Mouse (Mus musculus): ENCODE results near the gene Kazn. TPM values are rescaled to one million over a fixed set of nuclear protein-coding genes. Genes with fewer than 3 reads are reported as not detected.

Kazn gene
- polyA plus RNA-seq, 1 experiment from 2014 or later, result 18.3 TPM

DNA sequence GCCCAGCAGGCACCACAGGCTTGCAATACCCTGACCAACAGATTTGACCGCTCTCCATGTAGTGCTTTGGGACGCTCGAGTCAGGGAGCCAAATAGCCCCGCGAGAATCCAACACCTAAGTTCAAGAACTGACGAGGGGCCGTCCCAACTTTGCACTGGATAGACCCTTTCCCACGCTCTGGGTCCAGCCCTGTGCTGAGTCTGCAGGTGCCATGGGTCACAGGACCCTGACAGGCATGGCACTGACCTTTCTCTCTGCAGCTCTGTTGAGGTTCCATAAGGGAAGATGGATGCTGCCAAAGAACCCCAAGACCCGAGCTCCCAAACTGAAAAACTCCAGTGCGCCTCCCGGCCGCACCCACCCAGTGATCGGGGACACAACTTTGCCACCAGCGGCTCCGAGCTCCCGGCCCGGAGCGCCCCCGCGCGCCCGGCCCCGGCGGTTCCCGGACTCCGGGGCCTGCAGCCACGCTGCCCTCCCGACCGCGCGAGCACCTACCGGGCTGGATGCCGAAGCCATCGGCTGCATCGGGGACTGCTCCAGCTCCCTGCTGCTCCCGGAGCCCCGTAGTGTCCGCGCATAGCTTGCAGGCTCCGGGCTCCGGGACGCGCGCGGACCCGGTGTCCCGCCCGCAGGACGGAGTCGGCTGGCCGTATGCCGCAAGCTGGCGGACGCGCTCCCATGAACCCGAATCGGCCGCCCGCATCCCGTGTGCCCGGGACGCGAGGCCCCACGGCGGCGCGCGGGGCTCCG, 538 bp downstream of the Kazn start:
- Histone ChIP-seq H3K27ac (peak overlapping the region; percentile 40; the same call in 1 of the 2 replicates), H3K9ac (peak overlapping the region; percentile 77), H3K36me3 (ENCODE audit: poor library complexity, severe bottlenecking) (no peaks in the 10 kb centered on the region), H3K27me3 (peaks cover 8% of the 10 kb centered on the region), H3K4me2 (peak overlapping the region; percentile 95), H3K4me3 (peak overlapping the region; percentile 62), H3K9me3 (replicated peaks) (no peaks in the 10 kb centered on the region), H3K4me1 (peaks cover 29% of the 10 kb centered on the region)
- WGBS, result under 1% methylated on average over 69 of the region's 69 CpGs
- peak; percentile 59 for ATAC-seq

DNA sequence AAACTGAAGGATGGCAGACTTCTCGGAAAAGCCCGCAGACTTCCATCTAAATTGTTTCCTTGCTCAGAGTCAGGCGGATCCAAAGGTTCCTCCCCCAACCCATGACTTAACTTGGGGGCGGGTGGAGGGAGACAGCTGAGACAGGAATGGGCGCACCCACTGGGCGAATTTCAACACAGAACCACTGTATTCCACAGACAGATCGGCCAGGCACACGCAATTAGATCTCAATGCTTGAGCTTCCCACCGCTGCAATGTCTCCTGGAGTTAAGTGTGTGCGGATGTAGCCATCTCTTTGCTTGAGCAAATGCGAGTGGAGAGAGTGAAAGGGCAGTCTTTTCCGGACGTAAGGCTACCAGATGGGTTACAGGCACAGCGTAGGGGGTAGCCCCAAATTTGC, 1.2 kb downstream of the Kazn start:
- no peak for ATAC-seq
- Histone ChIP-seq H3K36me3 (ENCODE audit: poor library complexity, severe bottlenecking) (no peaks in the 10 kb centered on the region), H3K9me3 (replicated peaks) (no peaks in the 10 kb centered on the region), H3K27ac (no peak overlapping the region), H3K27me3 (peaks cover 8% of the 10 kb centered on the region), H3K9ac (peak overlapping the region; percentile 77), H3K4me1 (peaks cover 29% of the 10 kb centered on the region), H3K4me2 (peak overlapping the region; percentile 95), H3K4me3 (peak overlapping the region; percentile 62)
- 30% methylated on average over 14 of the region's 14 CpGs for WGBS

DNA sequence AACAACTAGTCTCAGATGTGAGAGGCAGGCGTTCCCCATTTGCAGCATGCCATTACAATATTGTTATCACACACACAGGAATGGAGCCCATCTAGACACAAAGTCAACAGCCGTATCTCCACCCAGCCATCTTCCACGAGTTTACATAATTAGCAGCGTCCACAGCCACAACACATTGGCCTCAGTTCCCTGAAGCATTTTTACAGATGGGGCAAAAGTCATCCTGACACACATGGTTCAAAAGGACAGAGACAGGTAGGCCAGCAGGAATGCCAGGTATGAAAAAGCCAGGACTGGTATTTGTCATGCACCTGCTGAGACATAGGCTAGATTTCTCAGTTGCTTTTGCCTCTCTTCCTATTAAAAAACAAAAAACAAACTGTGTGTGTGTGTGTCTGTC, 2.5 kb downstream of the Kazn start:
- Histone ChIP-seq H3K27me3 (peaks cover 8% of the 10 kb centered on the region), H3K4me2 (no peak overlapping the region), H3K4me1 (peaks cover 29% of the 10 kb centered on the region), H3K4me3 (no peak overlapping the region), H3K27ac (no peak overlapping the region), H3K36me3 (ENCODE audit: poor library complexity, severe bottlenecking) (no peaks in the 10 kb centered on the region), H3K9me3 (replicated peaks) (no peaks in the 10 kb centered on the region), H3K9ac (no peak overlapping the region)
- 85% methylated on average over 4 of the region's 4 CpGs for WGBS
- ATAC-seq, result no peak

DNA sequence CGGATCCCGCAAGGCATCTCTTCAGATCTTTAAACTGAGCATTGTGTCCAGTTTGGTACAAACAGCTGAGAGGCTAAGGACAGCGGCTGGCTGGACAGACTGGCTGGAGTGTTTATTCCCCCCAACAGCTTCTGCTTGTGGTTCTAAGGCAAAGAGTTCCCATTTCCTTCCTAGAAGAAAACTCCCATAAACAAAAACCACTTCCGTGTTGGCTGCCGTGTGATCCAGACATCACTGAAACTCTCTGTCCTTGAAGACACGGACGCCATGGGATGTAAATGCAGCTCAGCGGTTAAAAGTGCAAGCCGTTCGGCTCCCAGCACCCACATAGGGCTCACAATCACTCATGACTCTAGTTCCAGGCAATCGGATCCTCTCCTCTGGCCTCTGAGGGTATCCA, 3.8 kb downstream of the Kazn start:
- Histone ChIP-seq H3K9me3 (replicated peaks) (no peaks in the 10 kb centered on the region), H3K27me3 (peaks cover 8% of the 10 kb centered on the region), H3K9ac (no peak overlapping the region), H3K4me1 (peaks cover 29% of the 10 kb centered on the region), H3K27ac (no peak overlapping the region), H3K4me2 (no peak overlapping the region), H3K36me3 (ENCODE audit: poor library complexity, severe bottlenecking) (no peaks in the 10 kb centered on the region), H3K4me3 (no peak overlapping the region)
- no peak for ATAC-seq
- WGBS, result 80% methylated on average over 11 of the region's 11 CpGs

DNA sequence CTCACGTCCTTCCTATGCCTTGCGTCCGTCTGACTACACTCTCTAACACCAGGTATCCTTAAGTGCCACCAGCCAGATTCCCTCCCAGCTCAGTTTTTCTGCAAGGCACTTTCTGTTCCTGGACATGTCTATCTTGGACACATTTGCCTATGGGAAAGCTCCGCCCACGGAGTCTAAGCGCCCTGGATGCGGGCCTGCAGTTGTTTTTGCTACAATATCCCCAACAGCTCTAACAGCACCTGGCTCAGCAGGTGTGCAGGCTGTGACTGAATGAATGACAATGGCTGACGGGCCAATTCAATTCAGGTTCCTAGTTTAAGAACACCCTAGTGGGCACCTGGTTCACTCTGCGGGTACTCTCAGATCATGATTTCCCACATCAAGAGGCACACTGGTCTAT, 4.4 kb downstream of the Kazn start:
- H3K9me3 ChIP-seq (replicated peaks), result no peaks in the 10 kb centered on the region
- H3K9ac ChIP-seq, result no peak overlapping the region
- H3K27ac ChIP-seq, result no peak overlapping the region
- H3K36me3 ChIP-seq (ENCODE audit: poor library complexity, severe bottlenecking), result no peaks in the 10 kb centered on the region
- ATAC-seq, result no peak
- H3K4me3 ChIP-seq, result no peak overlapping the region
- H3K4me2 ChIP-seq, result no peak overlapping the region
- peaks cover 8% of the 10 kb centered on the region for H3K27me3 ChIP-seq
- WGBS, result 62% methylated on average over 9 of the region's 9 CpGs
- H3K4me1 ChIP-seq, result peaks cover 23% of the 10 kb centered on the region

DNA sequence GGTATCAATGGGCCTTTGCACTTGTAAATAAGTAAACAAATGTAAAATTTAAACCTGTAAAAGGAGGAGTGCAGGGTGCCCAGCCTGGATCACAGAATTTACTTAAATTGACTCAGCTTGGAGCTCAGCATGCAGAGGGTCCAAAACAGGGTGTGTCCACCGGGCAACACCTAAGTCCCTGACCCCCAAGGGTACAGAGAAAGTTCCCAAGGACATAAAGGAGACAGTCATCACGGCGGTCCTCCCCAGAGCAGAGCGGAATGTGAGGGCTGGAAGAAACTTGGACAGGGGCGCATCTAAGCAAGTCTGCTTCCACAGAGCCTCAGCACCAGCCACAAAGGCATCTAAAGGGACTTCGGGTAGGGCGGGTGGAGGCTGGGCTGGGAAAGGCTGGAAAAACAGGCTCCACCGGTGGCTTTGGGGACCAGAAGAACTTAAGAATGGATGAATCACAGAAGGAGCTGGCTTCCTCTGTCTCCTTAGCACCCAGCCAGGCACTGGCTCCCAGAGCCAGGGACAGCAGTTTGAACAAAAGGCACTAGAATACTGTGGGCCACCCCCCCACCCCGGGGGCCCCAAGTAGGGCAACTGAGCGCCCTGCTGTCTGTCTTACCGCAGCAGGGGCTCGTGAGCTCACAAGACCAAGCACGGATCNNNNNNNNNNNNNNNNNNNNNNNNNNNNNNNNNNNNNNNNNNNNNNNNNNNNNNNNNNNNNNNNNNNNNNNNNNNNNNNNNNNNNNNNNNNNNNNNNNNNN, 10.2 kb downstream of the Kazn start:
- no peak for ATAC-seq
- Histone ChIP-seq H3K4me3 (no peak overlapping the region), H3K4me1 (peaks cover 13% of the 10 kb centered on the region), H3K9ac (no peak overlapping the region), H3K4me2 (no peak overlapping the region), H3K9me3 (replicated peaks) (no peaks in the 10 kb centered on the region), H3K27ac (no peak overlapping the region), H3K27me3 (no peaks in the 10 kb centered on the region), H3K36me3 (ENCODE audit: poor library complexity, severe bottlenecking) (no peaks in the 10 kb centered on the region)
- 37% methylated on average over 13 of the region's 13 CpGs for WGBS

DNA sequence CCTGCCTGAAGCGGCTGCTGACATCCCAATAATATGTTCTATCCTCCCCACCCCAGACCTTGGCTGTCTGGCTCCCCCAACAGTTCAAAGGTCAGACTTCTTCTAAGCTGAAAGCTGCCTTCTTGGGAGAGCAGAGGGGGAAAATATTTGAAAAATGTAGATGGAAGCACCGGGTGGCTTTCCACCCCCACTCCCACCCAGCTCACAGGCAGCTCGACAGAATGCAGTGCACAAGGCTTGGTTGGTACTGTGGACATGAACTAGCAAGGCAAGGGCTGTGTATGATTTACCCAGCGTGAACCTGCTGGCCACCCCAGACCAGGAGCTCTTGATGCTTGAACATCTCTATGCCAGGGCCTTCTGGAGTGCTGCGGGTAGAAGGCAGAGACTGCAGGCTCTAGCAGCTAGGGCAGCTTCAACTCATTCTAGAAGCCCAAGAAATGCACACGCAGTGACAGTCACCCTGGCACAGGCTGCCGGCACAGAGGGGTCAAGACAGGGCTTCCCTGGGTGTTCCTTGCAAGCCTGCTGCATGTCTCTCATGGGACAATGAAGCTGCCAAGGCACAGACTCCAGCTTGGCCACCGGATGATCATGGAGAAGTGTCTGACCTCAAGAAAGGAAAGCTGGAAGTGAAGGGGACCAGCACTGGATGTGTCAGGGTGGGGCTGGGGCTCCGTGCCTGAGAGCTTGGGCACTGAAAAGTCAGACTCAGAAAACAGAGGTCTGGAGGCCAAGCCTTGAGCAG, 15.1 kb downstream of the Kazn start:
- no peak overlapping the region for H3K4me3 ChIP-seq
- H3K27me3 ChIP-seq, result no peaks in the 10 kb centered on the region
- H3K4me2 ChIP-seq, result no peak overlapping the region
- peaks cover 27% of the 10 kb centered on the region for H3K4me1 ChIP-seq
- 82% methylated on average over 9 of the region's 9 CpGs for WGBS
- no peak overlapping the region for H3K9ac ChIP-seq
- no peaks in the 10 kb centered on the region for H3K36me3 ChIP-seq (ENCODE audit: poor library complexity, severe bottlenecking)
- no peak overlapping the region for H3K27ac ChIP-seq
- no peak for ATAC-seq
- no peaks in the 10 kb centered on the region for H3K9me3 ChIP-seq (replicated peaks)

DNA sequence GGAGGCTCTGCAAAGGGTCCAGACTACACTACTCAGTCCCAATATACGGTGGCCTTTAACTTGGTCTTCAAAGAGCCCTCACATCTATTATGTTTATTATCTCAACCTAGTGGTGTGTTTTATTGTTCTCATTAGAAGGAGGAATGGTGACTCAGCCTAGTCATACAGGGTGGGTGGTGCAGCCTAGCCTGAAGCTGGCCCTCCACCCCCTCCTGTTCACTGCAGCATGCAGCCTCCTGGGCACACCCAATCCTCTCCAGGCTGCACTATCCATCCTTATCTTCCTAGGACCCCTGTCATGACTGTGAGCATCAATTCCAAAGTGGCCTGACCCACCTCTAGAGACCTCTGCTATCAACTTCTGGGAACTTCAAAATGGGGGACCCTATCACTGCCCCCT, 16.8 kb downstream of the Kazn start:
- Histone ChIP-seq H3K36me3 (ENCODE audit: poor library complexity, severe bottlenecking) (no peaks in the 10 kb centered on the region), H3K4me1 (peaks cover 25% of the 10 kb centered on the region), H3K9ac (no peak overlapping the region), H3K27ac (no peak overlapping the region), H3K9me3 (replicated peaks) (no peaks in the 10 kb centered on the region), H3K27me3 (no peaks in the 10 kb centered on the region), H3K4me3 (no peak overlapping the region), H3K4me2 (no peak overlapping the region)
- WGBS, result 52% methylated on average over 1 of the region's 1 CpGs
- no peak for ATAC-seq

DNA sequence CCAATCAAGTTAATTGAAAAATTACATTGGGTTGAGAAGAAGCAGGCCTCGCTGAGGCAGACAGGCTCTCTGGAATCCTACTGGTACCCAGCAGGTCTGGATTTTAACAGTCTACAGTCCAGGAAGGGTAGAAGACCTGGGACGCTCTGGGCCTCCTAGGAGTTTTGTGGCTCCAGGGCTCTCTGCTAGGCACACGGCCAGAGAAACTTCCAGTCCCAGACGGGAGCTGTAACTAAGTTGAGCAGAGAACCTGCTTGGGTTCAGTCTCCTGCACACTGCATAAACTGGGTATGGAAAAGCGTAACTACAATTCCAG, 17.5 kb downstream of the Kazn start:
- no peak overlapping the region for H3K9ac ChIP-seq
- no peak overlapping the region for H3K4me2 ChIP-seq
- H3K4me1 ChIP-seq, result peaks cover 25% of the 10 kb centered on the region
- H3K4me3 ChIP-seq, result no peak overlapping the region
- no peaks in the 10 kb centered on the region for H3K36me3 ChIP-seq (ENCODE audit: poor library complexity, severe bottlenecking)
- no peak for ATAC-seq
- WGBS, result 53% methylated on average over 5 of the region's 5 CpGs
- H3K9me3 ChIP-seq (replicated peaks), result no peaks in the 10 kb centered on the region
- H3K27ac ChIP-seq, result no peak overlapping the region
- no peaks in the 10 kb centered on the region for H3K27me3 ChIP-seq

DNA sequence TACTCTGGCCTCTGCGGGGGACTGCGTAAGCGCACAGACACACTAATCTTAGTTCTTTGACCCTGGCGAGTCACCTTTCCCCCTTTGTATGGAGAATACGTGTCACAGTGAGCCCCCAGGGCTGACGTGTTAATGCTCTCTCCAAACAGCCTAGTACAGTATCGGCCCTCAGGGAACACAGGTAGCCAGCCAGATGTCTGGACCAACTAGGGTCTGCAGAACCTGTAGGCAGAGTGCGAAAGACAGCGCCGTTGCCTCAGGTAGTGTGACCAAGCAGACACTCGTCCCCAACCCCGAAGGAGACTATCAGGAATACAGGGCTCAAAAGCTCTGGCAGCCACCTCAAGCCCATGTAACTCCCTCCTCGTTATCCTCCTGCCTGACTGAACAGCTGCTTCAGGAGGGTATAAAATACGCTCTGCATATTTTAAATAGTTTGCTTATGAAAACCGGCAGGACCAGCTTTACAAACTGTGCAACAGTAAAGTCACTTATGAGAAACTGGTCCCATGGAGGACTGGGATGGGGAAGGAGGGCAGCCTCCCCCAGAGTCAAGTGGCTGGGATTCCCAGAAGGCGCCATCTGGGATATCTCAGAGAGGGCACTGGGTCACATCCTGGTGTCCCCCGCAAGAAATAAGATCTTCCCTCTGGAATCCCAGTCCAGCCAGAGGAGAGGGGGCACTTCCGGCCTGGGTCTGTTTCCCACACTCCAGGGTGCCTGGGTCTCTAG, 18.0 kb downstream of the Kazn start:
- no peak overlapping the region for H3K27ac ChIP-seq
- H3K36me3 ChIP-seq (ENCODE audit: poor library complexity, severe bottlenecking), result no peaks in the 10 kb centered on the region
- H3K4me1 ChIP-seq, result peaks cover 25% of the 10 kb centered on the region
- H3K4me2 ChIP-seq, result no peak overlapping the region
- ATAC-seq, result no peak
- H3K9me3 ChIP-seq (replicated peaks), result no peaks in the 10 kb centered on the region
- no peak overlapping the region for H3K4me3 ChIP-seq
- 68% methylated on average over 18 of the region's 18 CpGs for WGBS
- no peaks in the 10 kb centered on the region for H3K27me3 ChIP-seq
- H3K9ac ChIP-seq, result no peak overlapping the region

DNA sequence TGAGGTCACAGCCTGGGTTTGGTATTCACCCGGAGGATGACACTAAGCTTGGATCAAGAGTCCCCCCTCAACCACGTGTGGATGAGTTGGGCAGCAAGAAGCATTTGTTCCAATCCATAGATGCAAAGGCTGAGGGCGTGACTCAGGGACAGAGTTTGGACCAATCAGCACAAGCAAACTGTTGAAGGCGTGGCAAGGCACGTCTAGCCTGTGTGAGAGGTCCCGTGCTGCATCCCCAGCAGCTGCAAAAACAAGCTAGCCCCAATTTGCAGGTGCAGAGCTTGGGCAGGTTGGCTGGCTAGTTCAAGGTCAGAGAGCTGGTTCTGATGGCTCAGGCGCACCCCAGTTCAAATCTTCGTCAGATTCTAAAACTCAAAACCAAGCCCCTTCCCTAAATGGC, 20.2 kb downstream of the Kazn start:
- Histone ChIP-seq H3K4me1 (peaks cover 26% of the 10 kb centered on the region), H3K4me3 (no peak overlapping the region), H3K9ac (no peak overlapping the region), H3K4me2 (no peak overlapping the region), H3K36me3 (ENCODE audit: poor library complexity, severe bottlenecking) (no peaks in the 10 kb centered on the region), H3K27ac (no peak overlapping the region), H3K9me3 (replicated peaks) (no peaks in the 10 kb centered on the region), H3K27me3 (no peaks in the 10 kb centered on the region)
- ATAC-seq, result no peak
- WGBS, result 65% methylated on average over 8 of the region's 8 CpGs

DNA sequence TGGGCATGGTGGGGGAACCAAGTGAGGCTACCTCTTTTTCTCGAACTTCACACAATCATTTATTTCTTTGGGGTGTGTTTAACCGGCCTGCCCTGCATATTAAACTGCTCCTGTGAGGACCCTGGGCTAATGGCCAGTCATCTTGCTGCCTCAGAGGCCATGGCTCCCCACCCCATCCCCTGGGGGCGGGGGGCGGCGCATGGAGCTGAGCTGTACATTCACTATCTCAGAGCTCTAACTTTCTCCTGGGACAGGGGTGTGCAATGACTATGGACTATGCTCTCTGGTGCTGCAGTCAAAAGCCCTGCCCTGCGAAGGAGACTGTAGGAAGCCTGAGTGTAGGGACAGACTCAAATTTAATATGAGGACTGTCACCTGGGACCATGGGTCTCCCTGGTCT, 22.2 kb downstream of the Kazn start:
- Histone ChIP-seq H3K4me3 (no peak overlapping the region), H3K9ac (no peak overlapping the region), H3K27me3 (no peaks in the 10 kb centered on the region), H3K4me1 (peaks cover 32% of the 10 kb centered on the region), H3K27ac (no peak overlapping the region), H3K4me2 (no peak overlapping the region), H3K9me3 (replicated peaks) (no peaks in the 10 kb centered on the region), H3K36me3 (ENCODE audit: poor library complexity, severe bottlenecking) (no peaks in the 10 kb centered on the region)
- ATAC-seq, result no peak
- 85% methylated on average over 6 of the region's 6 CpGs for WGBS

Measured in forebrain, embryonic 13.5 days (tissue).